Mouse (Mus musculus) adrenal gland (tissue): ENCODE measurements around the gene Hist1h4h.

Source experiments
- intact Hi-C: fragments of 180-260 bp; cut with DNase I; formaldehyde crosslinking; loops from one replicate; pipeline ENCODE4 v1.15.1; 2025
- long read RNA-seq, 2 experiments: library from polyadenylated mRNA; unstranded; transcript quantifications; one replicate each; pipeline ENCODE4 v2.0.0; 2020; ENCODE audit warnings: borderline replicate concordance in 1 of 2; ENCODE audit not compliant: insufficient replicate concordance in 1 of 2

Hist1h4h gene
- long read RNA-seq, experiment 1, transcript Hist1h4h-201 (1 exons, 470 nt) = major isoform, 12 of 12 reads
- long read RNA-seq, experiment 1, partial matches to known transcripts = 0 of 12 reads
- long read RNA-seq, experiment 1, other reads (novel, unspliced or antisense) = 0 of 12 reads
- long read RNA-seq, experiment 2, transcript Hist1h4h-201 (1 exons, 470 nt) = major isoform, 11 of 11 reads
- long read RNA-seq, experiment 2, partial matches to known transcripts = 0 of 11 reads
- long read RNA-seq, experiment 2, other reads (novel, unspliced or antisense) = 0 of 11 reads

DNA sequence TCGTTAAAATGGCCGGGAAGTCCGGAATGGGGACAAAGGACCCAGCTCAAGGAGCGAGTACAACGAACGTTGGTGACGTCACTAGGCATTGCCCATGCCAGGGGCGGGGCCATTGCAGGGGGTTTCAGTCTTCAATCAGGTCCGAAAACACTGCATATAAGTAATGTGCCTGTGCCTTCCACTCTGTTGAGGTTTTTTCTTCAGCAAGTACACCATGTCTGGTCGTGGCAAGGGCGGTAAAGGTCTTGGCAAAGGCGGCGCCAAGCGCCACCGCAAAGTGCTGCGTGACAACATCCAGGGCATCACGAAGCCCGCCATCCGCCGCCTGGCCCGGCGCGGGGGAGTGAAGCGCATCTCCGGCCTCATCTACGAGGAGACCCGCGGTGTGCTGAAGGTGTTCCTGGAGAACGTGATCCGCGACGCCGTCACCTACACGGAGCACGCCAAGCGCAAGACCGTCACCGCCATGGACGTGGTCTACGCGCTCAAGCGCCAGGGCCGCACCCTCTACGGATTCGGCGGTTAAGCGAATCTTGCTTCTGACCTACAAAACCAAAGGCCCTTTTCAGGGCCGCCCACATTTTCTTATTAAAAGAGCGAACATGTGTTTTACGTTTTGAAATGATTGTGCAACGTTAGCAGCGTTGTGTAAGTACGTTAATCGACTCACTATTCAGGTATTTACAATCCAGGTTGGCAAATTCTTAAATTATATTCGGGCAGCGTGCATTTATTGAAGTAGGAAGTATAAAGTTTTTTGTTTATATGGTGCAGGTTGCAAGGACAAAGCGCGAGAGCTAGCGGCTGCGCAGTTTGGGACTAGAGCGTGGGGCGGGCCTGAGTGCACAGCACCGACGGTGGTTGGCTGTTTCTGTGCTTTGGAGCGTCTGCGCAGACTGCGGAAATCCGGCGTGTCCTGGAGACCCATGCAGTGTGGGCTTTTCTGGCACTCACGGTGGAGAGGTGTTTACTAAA lies at the start of gene Hist1h4h:
Hist1h4h (plus strand) TSS at position 150 of the 975 bp plus-strand sequence.
- intact Hi-C loops = no loop called here

DNA sequence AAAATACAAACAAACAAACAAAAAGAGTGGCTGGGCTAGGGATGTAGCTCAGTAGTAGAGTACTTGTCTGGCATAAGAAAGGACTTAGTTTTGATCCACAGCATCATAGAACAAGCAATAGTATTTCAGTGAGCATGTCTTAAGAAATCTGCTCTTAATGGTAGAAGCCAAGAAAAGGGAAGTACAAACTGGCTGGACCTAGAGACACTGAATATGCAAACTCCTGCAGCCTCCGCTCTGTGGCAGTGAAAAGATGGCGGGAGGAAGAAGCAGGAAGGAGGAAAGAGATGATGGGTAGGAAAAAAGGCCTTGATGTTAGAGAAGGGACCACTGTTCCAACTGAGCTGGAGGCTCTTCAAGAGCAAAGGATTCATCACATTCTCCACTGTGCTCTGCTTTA lies 47.7 kb upstream of the Hist1h4h start:
- intact Hi-C loops = no loop called here

DNA sequence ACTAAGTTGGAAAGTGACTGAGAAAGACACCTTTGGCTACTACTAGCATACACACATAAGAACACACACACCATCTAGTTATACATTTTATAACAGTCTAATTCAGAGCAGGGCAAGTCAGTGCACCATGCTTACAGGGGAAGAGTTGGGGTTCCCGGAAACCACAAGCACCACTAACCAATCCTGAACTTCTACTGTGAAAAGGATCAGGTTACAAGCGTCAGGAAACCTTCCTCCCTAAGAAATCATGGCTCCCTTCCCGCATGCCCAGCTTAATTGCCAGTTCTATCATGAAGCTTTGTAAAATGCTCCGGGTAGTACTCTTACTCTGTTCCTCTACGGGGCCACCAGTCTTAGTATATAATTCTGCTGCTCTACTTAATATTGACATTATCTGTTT lies 45.6 kb upstream of the Hist1h4h start:
- intact Hi-C loops = no loop called here

DNA sequence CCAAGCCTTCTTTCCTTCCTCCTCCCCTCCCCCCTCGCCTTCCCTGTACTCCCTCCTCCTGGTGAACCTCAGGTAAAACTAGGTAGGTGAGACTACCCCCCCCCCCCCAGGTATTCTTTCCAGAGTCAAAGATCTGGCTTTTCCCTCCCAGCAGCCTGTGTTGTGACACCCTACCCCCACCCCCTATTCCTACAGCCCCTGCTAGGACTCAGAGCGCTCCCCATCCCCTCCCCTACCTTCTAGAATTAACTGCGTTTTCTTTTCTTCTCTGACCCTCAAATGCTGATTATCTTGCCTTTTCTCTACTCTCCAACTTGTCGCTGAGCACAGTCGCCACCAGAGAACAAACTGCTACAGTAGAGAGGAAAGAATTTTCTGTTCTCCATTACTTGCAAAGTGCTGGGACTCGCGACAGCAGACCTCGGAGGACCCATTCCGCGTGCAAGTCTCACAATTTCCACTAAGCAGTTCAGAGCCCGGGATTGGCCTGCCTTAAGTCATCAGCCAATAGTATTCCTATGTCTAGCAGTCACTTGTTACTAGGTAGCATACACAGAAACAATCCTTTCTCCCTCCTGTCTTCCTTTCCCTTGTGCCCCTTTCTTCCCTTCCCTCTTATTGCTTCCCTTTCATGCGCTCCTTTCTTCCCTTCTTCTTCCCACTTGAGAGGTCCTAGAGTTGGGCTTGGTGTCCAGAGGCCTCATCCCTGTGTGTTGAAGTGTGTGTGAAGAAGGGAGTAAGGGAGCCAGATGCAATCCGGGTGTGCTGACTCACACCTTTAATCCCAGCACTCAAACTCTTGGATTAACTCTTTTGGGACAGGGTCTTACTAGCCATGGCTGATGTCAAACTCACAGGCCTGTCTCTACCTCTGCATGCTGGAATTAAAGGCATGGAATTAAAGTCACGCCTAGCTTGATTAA lies 42.2 kb upstream of the Hist1h4h start, which contains the start of gene Btn2a2:
Btn2a2 (minus strand) TSS at position 458 of the 923 bp plus-strand sequence.
- intact Hi-C loops = no loop called here

DNA sequence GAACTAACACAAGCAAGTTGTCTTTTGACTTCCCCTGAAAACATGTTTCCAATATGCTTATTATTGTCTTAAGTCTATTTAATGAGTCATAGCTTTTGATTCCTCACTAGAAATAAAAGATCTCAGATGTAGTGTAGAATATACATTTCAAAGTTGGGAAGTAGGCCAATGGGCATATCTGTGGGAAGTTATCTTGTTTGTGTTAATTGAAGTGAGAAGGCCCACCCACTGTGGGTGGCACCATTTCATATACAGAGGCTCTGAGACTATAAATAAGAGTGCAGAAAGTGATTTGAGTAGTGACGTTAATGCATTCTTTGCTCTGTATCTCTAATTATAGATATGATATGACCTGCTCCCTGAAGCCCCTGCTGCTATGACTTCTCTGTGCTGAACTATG lies 40.0 kb upstream of the Hist1h4h start:
- intact Hi-C loops = no loop called here

DNA sequence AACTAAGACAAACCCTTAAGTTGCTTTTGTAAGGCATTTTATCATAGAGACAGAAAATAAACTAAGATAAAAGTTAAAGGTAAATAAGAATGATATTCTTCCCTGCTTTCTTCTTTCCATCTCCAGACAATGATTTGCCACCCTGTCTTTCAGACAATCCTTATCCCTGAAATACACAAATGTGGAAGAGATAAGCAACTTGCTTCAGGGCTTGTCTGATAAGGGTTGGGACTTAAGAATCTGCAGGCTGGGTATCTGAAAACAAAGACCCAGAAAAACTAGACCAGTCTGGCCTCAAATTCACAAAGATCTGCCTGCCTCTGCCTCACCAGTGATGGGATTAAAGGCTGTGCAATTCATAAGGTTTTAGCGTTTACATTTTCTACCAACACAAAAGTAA lies 39.6 kb upstream of the Hist1h4h start:
- intact Hi-C loops = no loop called here

DNA sequence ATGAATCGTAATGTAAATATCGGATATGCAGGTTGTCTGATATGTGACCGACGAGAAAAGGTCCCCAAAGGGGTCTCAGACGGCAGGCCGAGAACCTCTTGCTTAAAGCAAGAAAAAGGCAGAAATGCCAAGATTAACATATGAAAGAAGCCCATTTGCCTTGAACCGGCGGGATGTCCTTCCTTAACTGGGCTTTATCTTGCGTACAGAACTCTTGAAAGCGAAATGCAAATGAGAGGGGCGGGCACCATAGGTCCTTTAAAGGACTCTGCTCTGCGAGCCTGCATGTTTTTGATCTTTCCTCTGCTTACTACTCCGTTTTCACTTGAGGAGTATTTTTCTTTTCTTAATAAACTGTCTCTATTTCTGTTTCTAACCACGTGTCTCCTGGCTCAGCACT lies 38.9 kb upstream of the Hist1h4h start:
- intact Hi-C loops = no loop called here

DNA sequence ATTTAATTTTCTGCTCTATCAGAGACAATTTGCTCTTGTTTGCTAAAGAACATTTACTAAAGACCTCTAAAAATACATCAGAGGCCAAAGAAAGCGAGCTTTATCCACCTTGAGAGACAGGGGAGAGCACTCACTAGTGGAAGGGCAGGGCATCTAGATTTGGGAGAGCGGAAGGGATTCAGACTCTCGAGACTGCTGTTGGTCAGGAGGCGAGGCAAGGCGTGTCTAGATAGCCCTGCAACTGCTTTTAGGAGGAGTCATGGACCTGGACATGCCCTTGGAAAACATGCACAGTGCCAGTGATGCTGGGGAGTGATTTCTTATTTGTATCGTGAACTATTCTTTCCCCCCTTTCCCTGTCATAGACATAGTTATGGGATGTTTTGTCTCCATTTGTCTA lies 35.3 kb upstream of the Hist1h4h start:
- intact Hi-C loops = no loop called here

DNA sequence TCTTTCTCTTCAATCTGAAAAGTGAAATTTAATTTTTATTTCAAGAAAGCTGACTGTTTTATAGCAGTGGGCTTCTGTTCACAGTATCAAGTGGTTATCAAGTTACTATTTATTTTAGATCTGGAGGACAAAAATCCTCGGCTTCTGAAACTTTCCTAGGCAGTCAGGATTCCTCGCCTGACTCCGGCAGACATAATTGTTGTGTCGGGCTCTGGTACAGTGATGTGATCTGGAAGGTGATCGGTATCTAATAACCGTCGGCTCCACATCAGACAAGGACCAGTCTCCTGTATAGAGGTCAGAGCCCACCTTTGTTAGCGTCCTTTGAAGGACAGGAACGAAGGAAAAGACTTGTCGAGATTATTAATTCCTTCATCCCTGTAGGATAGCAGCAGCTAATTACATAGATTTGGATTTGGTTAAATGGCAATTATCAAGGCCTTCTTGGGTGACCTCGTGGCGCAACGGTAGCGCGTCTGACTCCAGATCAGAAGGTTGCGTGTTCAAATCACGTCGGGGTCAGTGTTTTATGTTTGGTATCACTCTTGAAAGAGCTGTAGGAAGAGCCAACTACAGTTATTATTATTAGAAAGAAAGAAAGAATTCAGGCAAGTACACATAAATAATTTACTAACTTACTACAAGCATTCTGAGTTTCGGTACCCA lies 33.1 kb upstream of the Hist1h4h start:
- intact Hi-C loops = no loop called here

DNA sequence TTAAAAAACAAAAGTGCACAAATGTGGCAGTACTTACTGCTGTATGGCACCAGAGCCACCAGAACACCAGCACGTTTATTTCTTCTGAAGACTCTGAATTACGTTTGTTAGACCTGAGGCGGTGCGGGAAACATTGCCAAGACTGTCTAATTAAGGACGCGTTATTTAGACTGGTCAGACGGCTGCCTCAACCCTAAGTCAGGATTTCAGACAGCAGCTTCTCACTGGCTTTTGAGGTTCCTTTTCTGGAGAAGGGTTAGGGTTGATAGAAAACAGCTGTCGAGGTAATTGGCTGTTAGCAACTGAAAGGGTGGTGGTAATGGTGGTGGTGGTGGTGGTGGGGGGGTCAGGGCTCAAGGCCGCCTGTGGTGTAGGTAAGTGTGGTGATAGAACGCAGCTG lies 32.2 kb upstream of the Hist1h4h start:
- intact Hi-C loops = no loop called here

DNA sequence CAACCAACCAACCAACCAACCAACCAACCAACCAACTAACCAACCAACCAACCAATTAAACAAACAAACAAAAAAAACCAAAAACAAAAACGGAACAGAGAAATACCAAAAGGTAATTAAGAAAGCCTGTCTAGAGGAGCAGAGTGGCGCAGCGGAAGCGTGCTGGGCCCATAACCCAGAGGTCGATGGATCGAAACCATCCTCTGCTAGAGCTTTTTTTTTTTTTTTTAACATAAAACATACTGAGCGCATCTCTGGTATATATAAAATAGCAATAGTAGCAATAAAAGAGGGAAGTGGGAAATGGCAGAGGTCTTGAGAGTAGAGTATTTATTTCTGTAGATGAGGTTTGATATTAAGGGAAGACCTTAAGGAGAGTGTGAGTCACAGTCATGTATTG lies 30.9 kb upstream of the Hist1h4h start:
- intact Hi-C loops = no loop called here

DNA sequence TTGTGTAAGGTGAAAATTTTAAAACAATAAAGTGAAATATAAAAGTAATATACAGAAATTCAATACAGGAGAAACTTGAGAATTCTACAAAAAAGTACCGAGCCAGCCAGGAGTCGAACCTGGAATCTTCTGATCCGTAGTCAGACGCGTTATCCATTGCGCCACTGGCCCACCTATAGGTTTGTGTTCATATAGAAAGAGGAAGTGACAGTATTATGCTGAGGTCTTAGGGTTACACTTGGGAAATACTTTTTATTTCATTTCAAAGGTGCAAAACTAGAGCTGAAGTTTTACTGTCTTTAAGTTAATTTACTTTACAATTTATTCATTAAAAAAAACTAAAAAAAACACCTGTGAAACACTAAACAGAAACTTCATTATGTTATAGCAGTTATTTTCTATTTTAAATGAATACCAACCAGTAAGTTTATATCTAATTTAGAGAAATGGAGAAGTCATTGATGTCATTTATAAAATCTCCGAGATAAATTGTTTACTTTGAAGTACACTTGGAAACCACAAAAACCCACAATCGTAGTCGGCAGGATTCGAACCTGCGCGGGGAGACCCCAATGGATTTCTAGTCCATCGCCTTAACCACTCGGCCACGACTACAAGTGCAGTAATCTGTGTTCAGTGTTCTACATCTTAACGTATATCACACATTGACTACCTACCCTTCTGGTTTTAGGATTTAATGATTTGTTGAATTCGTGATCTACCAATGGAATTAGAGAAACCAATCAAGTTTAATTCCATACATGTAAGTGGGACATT lies 30.2 kb upstream of the Hist1h4h start:
- intact Hi-C loops = no loop called here

DNA sequence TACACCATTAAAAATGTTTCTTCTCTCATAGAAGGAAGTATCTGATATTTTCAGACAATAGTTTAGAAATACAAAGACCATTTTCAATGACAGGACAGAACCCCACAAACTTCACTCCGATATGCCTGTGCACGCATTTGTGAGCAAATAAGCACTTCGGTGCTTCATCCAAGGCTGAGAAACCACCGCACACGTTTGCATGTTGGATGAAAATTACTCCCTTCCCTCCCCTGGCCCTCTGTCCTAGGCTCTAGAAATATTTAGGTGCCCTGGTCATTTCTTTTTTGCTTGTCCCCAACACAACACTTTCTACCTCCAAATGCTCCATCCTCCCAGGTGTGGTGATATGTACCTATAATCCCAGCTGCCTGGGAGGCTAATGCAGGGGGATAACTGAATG lies 29.3 kb upstream of the Hist1h4h start:
- intact Hi-C loops = no loop called here

DNA sequence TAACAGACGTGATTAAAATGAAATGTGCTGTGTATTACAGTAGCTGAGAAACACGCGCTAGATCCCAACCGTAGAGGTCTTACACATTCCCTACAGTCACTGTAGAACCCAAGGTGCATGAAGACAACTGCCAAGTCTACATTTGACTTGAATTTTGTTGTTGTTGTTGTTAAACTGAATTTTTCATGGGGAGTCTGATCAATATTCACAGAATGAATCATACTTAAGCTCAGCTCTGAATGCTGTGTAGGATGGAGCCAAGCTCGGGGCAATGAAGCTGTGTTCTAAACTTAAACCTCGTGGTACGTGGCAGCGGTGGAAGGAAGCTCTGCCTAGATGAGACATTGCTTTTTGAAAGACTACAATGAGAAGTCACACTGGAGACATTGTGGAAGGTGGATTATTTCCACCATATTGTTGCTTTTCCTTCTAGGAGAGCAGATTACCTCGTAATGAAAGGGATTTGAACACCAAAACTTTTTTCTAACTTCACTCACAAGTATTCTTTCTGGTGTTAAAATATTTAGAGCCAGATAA lies 28.8 kb upstream of the Hist1h4h start:
- intact Hi-C loops = no loop called here

DNA sequence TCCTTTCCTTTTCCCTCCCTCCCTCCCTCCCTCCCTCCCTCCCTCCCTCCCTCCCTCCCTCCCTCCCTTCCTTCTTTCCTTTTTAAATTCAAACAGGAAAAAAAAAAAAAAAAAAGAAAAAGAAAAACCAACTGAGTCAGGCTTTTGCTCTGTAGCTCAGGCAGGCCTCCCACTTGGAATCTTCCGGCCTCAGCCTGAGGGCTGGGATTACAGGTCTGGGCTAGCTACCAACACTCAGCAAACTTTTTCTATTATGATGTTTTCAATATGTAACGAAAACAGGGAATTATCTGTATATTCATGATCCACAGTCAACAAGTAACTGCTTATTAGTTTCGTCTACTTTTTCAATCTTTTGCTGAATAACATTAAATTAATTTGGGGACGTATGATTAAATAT lies 27.9 kb upstream of the Hist1h4h start:
- intact Hi-C loops = no loop called here

DNA sequence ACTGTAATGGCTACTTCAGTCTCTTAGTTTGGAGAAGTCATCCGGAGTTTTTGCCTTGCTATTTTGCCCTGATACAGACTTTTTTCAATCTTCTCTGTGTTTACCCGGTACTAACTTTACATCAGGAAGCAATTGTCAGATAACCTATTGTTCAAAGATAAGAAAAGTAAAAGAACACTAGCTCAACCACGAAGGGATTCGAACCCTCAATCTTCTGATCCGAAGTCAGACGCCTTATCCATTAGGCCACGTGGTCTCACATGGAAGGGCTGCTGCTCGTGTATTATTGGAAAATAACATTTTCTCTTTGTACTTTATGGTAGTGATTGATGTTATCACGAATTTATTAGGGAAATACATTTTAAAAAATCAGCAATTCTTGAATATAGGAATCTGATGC lies 27.1 kb upstream of the Hist1h4h start:
- intact Hi-C loops = no loop called here

DNA sequence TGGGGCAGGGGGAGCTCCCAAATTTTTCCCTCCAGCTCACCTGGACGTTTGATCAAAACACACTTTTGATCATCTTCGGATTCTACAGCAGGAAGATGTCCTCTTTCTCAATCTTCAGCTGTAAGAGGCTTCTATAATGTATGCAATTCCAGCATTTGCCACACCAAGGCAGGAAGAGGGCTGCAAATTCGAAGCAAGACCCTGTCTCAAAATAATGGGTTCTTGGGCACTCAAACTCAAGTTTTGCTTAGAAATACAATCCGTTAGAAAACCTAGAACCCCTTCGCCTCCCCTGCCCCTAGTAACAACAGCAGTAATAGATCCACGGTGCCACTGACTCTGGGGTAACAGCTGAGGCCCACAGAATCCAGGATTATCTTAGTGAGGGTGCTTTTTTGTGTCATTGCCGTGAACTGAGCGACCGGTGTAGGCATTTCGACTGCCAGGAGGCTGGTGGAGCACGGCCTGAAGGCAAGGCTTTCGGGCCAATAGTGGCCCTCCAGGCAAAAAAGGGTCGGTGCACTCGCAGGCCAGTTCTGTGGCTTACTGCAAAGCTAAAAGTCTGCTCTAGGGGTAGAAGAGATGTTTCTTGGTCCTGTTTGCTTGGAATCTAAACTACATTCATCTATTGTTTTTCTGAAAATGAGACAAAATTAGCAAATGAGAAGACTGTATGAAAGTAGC lies 25.0 kb upstream of the Hist1h4h start:
- intact Hi-C loops = no loop called here

DNA sequence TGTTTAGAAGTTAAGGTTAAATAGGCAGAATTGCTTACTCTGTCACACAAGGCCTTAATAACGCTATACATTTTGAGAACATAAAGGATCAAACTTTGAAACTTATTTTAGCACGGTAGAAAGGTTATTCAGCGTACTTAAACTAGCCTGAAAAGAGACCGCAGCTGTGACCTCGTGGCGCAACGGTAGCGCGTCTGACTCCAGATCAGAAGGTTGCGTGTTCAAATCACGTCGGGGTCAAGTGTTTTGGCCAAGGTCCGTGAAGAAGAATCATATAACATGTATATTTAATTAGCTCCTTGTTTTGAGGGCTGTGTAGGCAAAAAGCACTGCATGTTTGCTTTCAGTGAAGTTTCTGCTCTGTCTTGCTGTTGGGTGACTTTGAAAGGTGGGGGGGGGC lies 24.5 kb upstream of the Hist1h4h start:
- intact Hi-C loops = no loop called here

DNA sequence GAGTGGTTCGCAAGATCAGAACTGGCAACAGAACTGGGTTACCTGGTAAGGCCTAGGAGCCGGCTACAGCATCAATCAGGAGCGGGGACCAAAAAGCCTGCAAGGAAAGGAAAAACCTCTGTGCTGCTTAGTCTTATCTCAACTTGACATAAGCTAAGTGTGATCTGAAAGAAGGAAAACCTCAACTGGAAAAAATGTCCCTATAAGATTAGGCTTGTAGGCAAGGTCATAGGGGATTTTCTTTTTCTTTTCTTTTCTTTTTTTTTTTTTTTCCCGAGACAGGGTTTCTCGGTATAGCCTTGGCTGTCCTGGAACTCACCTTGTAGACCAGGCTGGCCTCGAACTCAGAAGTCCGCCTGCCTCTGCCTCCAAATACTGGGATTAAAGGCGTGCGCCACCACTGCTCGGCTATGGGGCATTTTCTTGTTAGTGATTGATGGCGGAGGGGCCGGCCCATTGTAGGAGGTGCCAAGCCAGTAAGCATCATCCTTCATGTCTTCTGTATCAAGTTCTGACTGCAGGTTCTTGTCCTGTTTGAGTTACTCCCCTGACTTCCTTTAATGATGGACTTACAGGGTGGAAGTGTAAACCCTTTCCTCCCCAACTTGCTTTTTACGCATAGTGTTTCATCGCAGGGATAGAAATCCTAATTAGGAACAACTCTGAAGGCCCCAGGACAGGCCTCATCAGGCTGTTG lies 23.9 kb upstream of the Hist1h4h start:
- intact Hi-C loops = no loop called here
